Mouse (Mus musculus) right cerebral cortex, postnatal 36 days (tissue): ENCODE data around the gene Tgfbr3l.
"Not testable (repeated sequence)": the region's sequence is repeated elsewhere in the genome, so short reads cannot be mapped to it uniquely, and the experiment has no call there.

Source experiments
- DNase-seq, 2 experiments: peaks; one replicate each; pipeline ENCODE4 v3.0.0; 2022; ENCODE audit warnings: low spot score in 2 of 2, mixed read lengths in 1 of 2

Tgfbr3l gene

GRCm38 (mm10) chr8:4237814-4238433 lies 10.1 kb upstream of the Tgfbr3l start:
- DNase-seq = no peak

- peak; percentile 100 for DNase-seq
Observed at GRCm38 (mm10) chr8:4238434-4239192, 9.4 kb upstream of the Tgfbr3l start, which contains the start of the genes Map2k7 and Gm49320. Map2k7 (plus strand) TSS chr8:4238740. Gm49320 (plus strand) TSS chr8:4238865.

- DNase-seq = no peak
Observed at GRCm38 (mm10) chr8:4239193-4239890, 8.7 kb upstream of the Tgfbr3l start.

- DNase-seq = no peak
Observed at GRCm38 (mm10) chr8:4245061-4245460, 3.0 kb upstream of the Tgfbr3l start.

GRCm38 (mm10) chr8:4245737-4246136 lies 2.3 kb upstream of the Tgfbr3l start:
- no peak for DNase-seq

DNA sequence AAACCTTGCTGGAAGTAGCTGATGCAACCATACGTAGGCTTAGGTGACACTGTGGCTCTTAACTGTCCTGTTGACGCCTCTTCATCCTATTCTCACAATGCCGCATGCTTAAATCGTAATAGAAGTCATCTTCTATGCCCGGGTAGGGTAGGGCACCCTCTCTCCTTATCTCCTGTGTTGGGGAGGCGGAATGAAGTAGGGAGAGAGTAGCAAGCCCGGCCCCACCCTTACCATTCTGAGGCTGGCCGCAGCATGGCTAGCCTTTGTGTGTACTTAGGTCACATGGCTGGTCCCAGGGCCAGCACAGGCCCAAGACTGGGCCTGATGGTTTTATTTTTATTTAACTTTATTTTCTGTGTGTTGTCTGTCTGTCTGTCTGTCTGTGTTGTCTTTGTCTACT lies 773 bp upstream of the Tgfbr3l start:
- no peak for DNase-seq

- no peak for DNase-seq
Observed at GRCm38 (mm10) chr8:4249213-4249612, 1.2 kb downstream of the Tgfbr3l start.

GRCm38 (mm10) chr8:4250306-4250970 lies 2.4 kb downstream of the Tgfbr3l start:
- peak; percentile 79 to 80 for DNase-seq

GRCm38 (mm10) chr8:4252116-4252760 lies 4.2 kb downstream of the Tgfbr3l start:
- no peak for DNase-seq

DNA sequence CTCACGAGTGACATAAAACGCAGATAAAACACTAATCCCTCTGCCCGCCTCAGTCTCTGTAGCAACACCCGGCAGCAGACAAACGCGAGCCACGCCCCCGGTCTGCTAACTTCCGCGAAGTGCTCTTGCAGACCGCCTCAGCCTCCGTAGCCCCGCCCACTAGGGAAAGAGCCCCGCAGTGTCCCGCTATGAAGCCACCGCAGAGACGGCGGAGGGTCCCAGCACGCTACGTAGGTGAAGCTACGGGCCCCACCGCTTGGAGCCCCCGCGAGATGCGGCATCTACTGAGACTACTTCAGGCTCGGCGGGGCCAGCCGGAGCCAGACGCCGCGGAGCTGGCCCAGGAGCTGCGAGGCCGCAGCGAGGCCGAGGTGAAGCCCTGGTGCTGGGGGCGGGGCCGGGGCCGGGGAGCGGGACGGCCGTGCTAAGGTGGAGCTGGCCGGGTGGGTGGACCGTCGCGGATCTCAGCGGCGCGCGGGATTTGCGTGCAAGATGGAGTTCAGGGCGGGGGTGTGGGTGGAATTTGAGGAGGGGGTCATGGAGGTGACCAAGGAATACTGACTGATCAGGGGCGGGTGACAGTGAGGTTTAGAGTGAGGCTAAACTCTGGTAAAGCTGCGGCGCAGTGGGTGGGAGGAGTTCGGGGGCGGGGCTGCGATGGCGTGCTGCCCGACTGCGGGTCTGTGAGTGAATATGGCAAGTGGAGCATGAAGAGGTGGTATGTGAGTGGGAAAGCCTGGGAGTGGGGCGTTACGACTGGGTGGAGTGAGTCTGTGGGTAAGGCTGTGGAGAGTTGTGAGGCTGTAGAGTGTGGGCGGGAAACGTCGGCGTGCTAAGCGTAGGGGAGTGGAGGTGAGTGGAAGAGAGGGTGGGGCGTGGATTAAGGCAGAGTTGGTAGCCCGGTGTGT lies 5.2 kb downstream of the Tgfbr3l start, which contains the start of gene Snapc2:
TSS of gene Snapc2 (plus strand) at position 147 of the 908 bp plus-strand sequence.
- DNase-seq = peak; percentile 90 to 92

- DNase-seq = peak; percentile 52 to 61
Observed at GRCm38 (mm10) chr8:4254001-4254400, 6.0 kb downstream of the Tgfbr3l start.

GRCm38 (mm10) chr8:4255471-4255870 lies 7.5 kb downstream of the Tgfbr3l start:
- not testable (repeated sequence) for DNase-seq

- peak; percentile 86 to 94 for DNase-seq
Observed at GRCm38 (mm10) chr8:4256911-4257310, 8.9 kb downstream of the Tgfbr3l start.

DNA sequence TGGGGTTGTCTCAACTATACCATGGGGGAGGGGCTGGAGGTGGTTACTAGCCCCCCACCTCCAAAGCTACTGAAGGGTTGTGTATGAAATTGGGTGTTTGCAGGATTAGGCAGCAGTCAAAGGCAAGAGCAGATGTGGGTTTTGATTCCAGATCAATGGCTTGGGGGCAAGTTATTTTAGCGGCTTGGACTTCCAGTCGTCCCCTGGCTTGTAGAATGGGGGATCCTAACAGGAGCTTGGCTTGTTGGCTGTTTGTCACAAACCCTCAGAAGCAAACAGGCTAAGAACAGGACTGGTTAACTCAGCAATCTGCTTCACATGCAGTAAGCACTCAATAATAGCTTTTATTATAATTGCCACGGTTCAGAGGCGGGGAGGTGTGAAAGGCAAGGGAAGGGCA lies 9.3 kb downstream of the Tgfbr3l start:
- DNase-seq = no peak

DNA sequence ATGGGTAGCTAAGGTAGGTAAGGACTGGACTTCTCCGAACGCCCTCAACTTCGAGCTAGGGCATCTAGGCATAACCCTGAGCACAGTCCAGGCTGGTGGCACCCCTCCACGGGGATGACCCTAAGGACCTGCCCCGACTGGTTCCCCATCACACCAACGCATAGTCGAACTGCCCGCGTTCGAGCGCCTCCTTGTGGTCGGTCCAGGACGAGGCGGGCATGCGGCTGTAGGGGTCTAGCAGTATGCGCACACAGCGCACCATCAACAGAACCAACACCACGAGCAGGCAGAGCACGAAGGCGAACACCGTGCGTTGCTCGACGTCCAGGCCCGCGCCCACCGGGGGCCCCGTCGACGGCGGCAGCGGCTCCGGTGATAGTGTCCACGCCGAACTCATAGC lies 10.2 kb downstream of the Tgfbr3l start:
- peak; percentile 68 to 71 for DNase-seq

- peak in 1 of 2 experiments; percentile 56 for DNase-seq
Observed at GRCm38 (mm10) chr8:4258678-4259077, 10.7 kb downstream of the Tgfbr3l start.

GRCm38 (mm10) chr8:4259125-4259804 lies 11.3 kb downstream of the Tgfbr3l start, which contains the start of gene Ctxn1:
Ctxn1 (minus strand) TSS chr8:4259274.
- DNase-seq = peak; percentile 90 to 93

GRCm38 (mm10) chr8:4259805-4260170 lies 11.8 kb downstream of the Tgfbr3l start:
- DNase-seq = no peak

- DNase-seq = peak; percentile 50 to 58
Observed at GRCm38 (mm10) chr8:4263105-4263791, 15.2 kb downstream of the Tgfbr3l start.
